Mouse (Mus musculus) thymus, postnatal 4 days (tissue): ENCODE measurements around the gene Edc3.

Source experiments
- DNase-seq: peaks from one replicate; pipeline ENCODE4 v3.0.0; 2021

Gene Edc3

DNA sequence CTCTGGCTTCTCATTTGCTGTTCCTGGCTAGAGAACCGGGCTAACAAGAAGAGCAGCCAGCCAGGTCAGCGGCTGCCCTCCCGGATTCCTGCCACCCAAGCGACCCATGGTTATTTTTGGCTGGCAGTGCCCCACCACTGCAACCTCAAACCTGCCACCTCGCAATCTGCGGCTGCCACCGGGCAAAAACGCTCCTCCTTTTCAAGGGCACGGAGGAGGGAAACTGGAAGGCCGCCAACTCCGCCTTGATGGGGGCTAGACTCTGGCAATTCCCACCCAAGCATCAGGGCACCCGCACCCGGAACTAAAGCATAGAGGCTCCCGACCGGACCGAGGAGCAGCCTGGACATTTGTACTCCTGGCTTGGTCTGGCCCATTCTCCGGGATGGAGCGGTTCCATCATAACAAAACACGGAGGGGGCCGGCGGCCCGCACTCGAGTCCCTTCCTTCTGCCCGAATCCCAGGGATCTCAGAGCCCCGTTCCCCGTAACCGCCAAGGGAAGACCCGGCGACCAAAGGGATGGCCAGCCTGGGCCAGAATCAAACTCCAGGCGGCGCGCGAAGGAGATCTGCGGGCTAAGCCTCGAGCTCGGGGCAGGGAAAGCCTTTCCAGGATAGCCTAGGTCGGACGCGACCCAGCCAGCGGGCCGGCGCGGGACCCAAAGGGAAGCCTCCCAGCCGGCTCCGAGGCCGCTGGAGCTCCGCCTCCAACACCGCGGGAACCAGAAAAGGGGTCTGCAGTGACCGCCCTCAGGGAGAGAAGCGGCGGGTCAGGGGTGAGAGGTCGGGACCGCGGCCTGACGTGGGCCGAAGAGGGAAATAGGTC is 56.0 kb downstream of the Edc3 start:
- DNase-seq, result peak; percentile 77

GRCm38 (mm10) chr9:57764974-57765363 is 56.6 kb downstream of the Edc3 start:
- DNase-seq, result peak; percentile 96

GRCm38 (mm10) chr9:57765364-57766351 is 57.3 kb downstream of the Edc3 start, which contains the start of gene Clk3:
Gene Clk3, minus strand, starts transcription at chr9:57765860.
- DNase-seq, result peak; percentile 86

DNA sequence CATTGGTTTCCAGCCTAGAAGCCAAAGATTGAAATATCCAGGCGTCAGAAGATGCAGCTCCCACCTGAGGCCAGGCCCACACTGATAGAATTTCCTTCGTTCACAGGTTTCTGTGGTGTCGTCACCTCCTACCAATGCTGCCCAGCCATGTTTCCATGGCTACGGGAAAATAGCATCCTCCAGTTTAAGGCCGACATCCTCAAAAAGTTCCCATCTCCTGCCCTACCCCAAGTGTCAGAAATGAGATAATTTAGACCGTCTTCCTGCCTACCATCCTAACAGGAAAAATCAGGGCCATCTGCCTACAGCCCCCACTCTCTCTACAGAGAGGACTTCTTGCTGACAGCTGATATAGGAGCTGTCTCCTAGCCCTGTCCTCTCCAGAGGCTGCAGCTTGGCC is 58.1 kb downstream of the Edc3 start:
- no peak for DNase-seq

GRCm38 (mm10) chr9:57767231-57767630 is 58.9 kb downstream of the Edc3 start:
- no peak for DNase-seq

GRCm38 (mm10) chr9:57769539-57770069 is 61.3 kb downstream of the Edc3 start:
- DNase-seq, result peak; percentile 74

GRCm38 (mm10) chr9:57770214-57770613 is 61.9 kb downstream of the Edc3 start:
- DNase-seq, result peak; percentile 50

DNA sequence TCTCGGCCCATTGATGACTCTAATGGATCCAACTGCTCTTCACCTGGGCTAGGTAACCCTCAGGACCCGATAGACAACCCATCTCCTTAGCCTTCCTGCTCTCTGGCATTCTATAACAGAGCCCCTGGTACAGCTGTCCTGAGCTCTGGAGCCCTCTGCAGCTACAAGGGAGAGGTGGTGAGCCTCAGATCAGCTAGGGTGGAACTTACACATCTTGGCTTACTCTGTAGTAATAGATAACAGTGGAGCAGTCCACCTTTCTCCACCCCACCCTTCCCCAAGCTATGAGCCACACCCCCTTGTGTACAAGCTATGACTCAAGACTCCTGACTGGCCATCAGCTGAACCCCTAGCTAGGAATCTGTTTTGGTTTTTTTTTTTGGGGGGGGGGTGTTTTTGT is 62.5 kb downstream of the Edc3 start:
- DNase-seq, result no peak

DNA sequence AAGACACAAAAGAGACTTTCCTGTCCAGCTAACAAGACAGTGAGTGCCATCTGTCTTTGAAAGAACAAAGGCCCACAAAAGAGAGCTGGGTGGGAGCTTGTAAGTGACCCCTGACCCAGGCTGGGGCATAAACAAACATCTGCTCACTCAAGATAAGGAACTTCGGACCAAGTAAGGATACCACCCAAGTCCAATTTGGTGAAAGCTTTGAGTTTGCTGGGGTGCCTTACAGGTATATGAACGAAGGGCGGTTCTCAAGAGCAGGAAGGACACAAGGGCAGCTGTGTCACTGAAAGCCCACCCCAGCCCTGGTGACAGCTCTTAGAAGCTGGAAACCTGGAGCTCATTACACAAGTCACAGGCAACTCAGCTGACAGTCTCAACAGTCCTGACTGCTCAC is 65.4 kb downstream of the Edc3 start:
- DNase-seq, result peak; percentile 39

DNA sequence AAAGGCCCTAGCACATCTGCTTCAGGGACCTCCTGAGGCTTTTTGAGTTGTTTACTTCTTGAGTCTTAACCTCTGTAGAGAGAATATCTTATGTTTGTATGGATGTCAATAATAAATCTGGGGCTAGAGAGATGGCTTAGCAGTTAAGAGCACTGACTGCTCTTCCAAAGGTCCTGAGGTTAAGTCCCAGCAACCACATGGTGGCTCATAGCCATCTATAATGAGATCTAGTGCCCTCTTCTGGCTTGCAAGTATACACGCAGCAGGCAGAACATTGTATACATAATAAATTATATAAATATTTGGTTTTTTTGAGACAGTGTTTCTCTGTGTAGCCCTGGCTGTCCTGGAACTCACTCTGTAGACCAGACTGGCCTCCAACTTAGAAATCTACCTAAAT is 65.8 kb downstream of the Edc3 start:
- no peak for DNase-seq

DNA sequence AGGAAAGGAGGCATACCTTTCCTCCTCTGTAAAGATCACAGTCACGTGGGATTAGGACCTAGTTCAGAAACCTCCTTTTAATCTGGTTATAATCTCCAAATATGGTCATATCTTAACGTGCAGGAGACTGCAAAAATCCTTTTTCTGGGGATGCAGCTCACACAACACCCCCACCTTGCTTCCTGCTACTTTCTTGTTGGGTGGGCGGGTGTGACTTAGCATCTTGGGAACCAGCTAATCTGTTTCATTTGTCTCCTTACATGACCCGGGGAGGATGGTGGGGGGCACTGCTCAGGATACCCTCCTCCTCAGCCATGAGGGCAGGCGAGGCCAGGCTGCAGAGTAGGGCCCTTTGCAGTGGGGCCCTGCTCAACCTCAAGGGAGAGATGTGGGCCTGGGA is 66.7 kb downstream of the Edc3 start:
- DNase-seq, result no peak

DNA sequence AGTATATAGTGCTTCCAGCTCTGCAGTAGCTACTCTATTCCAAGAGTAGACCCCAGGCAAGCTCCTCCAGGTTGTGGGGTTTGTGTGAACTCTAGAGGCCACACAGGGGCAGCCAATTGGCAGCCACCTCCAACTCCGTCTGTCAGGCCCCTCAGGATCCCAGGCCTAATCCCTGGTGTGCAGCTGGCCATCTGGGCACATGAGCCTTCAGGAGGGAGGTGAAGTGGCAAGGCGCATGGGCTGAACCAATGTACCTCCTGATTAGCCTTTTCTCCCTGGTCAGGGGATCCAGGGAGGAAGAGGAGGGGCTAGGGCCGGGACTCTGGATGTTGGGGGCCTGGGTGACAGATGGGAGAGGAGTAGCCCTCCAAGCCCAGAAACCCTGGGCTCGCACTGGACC is 67.4 kb downstream of the Edc3 start:
- no peak for DNase-seq

- DNase-seq, result no peak
Measured at GRCm38 (mm10) chr9:57782656-57783055, 74.3 kb downstream of the Edc3 start.

DNA sequence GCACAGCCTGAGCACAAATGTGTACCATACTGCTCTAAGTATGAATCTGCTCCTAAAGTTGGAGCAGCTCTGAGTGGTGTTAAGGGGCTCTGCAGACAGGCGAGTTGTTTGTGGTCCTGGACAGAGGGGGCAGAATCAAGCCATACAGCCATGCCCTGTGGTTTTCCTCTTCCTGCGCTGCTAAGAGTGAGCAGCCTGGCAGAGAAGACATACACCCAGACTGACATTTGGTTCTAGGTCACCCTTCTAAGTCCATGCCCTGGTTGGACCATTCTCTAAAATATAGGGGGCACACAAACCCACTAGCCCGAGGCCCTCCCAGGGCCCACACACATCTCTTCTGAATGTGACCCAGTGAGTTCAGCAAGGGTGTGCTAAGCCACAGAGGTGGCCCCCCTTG is 81.4 kb downstream of the Edc3 start:
- DNase-seq, result peak; percentile 45

DNA sequence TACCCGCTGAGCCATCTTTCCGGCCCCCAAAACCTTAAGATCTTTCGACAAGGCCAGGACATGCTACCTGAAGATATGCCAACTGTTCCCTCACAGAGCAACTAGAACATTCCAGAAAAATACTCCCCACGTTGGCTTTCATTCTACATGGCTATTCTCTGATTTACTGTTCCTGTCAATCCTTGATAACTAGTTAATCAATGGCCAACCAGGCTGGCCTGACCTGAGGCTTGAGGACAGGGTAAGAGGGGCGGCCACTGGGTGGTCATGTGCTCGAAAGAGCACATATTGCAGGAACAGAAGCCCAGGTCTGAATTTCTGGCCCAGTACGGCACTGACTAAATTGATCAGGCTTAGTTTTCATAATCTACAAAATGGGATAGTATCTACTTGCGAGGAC is 89.1 kb downstream of the Edc3 start:
- no peak for DNase-seq

- DNase-seq, result no peak
Measured at GRCm38 (mm10) chr9:57798725-57799253, 90.4 kb downstream of the Edc3 start.

GRCm38 (mm10) chr9:57800325-57800975 is 92.1 kb downstream of the Edc3 start:
- no peak for DNase-seq
